Mouse (Mus musculus): ENCODE measurements around the gene Gm17359.

GRCm38 (mm10) chr3:79446124-79446523 lies 109.7 kb downstream of the Gm17359 start:
- TF ChIP-seq POLR2A (IDR thresholded peaks at IDR 0.05; ENCODE audit: borderline replicate concordance, extremely low read depth, insufficient read depth, insufficient read length, poor library complexity, severe bottlenecking) (no peak), CTCF (IDR thresholded peaks at IDR 0.05; ENCODE audit: borderline replicate concordance, extremely low read depth, insufficient read depth, insufficient read length) (no peak)

All from brain, embryonic 14.5 days (tissue).